Mouse (Mus musculus) heart, postnatal 36 days (tissue): ENCODE measurements around the gene Myzap. TPM values are rescaled to one million over a fixed set of nuclear protein-coding genes. Genes with fewer than 3 reads are reported as not detected.

Source experiments
- DNase-seq, 2 experiments: peaks; one replicate each; pipeline ENCODE4 v3.0.0; 2021 to 2022
- intact Hi-C: fragments of 180-260 bp; cut with DNase I; formaldehyde crosslinking; loops from one replicate; pipeline ENCODE4 v1.15.1; 2025
- total RNA-seq, 2 experiments: library from RNA; stranded (reverse); gene quantifications; 2 replicates each; pipeline ENCODE4 v1.2.3; 2021

The Myzap gene
- total RNA-seq, 2 experiments from 2014 or later = 401 to 451 TPM

DNA sequence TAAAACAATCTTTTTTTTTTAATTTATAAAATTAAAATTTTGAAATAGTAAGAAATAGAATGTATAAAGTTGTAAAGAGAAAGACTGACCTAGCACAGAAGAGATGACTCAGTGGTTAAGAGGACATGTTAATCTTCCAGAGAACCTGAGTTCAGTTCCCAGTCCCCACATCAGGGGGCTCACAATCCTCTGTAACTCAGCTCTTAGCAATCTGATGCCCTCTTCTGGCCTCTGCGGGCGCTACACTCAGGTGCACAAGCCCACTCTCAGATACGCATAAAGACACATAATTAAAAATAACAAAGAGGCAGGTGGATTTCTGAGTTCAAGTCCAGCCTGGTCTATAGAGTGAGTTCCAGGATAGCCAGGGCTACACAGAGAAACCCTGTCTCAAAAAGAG lies 38.2 kb downstream of the Myzap start:
- intact Hi-C loops = no loop called here
- no peak for DNase-seq

GRCm38 (mm10) chr9:71550176-71550575 lies 42.0 kb downstream of the Myzap start:
- no peak for DNase-seq
- intact Hi-C loops = no loop called here

DNA sequence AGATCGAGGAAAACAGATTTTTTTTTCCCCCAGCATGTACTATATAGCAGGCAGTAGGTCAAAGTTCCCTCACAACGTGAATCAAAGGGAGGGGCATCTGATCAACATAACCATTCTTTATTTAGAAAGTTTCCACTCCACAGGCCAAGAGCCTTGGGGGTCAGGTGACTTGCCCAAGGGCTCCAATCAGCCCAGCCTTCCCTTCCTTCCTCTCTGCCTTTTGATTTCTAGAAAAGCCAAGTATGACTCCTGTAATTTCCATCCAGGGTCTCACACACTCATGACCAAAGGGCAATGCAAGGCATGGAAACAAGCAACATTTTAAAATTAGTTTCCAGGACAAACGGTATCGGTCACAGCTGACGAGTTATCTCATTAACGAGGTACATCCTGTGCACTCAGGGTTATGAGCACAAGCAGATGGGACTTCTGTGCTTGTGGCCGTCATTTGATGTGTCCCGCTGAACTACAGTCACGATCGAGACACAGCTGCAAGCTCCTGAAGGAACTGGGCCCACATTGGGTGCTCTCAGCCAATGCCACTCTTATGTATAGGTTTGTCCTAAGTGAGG lies 44.4 kb downstream of the Myzap start:
- DNase-seq = peak in 1 of 2 experiments; percentile 44
- intact Hi-C loops = loop anchor here (5.0 kb wide), 1 partner anchor 225 kb away; the partner anchor contains the start of gene Cgnl1

GRCm38 (mm10) chr9:71544831-71545230 lies 47.3 kb downstream of the Myzap start:
- intact Hi-C loops = loop anchor here (5.0 kb wide), 1 partner anchor 227 kb away; the partner anchor contains the start of gene Cgnl1
- DNase-seq = no peak

DNA sequence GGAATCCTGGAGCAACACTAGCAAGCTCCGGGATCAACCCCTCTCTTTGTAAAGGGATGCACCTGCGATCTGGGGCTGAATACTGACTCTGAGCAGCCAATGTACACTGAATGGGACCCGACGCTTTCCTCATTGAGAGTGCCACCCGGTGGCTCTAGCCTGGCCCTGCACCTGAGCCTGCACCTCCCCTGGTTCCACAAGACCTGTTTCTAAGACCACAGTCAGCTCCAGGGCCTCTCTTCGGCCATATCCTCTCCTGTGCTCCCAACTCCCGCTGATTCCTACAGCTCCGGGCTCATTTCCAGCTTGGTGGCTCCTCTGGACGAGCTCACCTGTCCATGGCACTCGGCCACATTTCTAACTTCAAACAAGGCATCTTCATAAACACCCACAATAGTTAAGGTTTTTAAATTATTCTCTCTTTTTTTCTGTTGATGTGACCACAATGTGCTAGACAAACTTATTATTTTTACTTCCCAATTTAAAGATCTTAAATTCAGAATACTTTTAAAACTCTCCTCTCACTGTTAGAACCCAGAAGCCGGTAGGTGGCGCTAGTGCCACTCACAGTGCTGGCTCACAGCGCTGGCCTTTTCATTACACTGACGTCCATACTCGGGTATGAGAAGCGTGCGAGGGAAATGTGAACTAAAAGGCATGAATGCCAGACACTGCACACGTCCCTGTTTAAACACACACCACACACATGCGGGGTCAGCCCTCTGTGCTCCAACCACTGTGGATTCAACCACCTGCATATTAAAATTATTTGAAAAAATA lies 48.5 kb downstream of the Myzap start:
- DNase-seq = peak; percentile 83 to 90
- intact Hi-C loops = loop anchor here (1.0 kb wide), 1 partner anchor 73 kb away; no protein-coding TSS in a partner anchor

DNA sequence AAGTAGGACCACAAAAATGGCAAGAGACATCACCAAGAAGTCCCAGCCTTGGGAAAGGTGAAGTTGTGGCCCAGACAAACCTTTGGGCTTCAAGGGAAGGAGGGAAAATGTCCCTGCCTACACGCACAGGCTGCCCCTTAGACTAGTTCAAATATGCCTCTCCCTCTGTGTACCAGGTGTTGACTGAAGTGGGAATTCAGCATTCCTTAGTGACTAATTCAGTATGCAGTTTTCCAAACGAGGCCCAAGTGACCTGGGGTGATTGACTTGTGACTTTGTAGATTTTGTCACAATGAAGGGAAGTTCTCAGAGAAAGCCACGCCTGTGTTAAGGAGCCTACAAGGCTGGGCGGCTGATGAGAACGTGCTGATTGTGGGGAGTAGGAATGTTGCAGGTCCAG lies 49.9 kb downstream of the Myzap start:
- intact Hi-C loops = no loop called here

DNA sequence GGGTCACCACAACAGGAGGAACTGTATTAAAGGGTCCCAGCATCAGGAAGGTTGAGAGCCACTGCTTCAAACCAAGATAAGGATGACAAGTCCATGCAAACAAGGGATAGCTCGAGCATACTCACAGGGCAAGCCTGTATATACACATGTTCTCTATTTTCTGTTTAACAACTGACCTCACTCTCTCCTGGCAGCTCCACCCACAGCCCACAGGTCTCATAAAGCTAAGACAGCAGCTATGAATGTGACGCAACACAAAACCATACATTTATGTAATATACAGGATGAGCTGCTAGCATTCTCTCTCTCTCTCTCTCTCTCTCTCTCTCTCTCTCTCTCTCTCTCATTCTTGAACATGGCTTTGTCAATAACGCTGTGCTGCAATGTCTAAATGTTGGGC lies 51.4 kb downstream of the Myzap start:
- no peak for DNase-seq
- intact Hi-C loops = no loop called here

More for the DNA sequence above, 49.9 kb downstream of the Myzap start:
- DNase-seq = no peak

DNA sequence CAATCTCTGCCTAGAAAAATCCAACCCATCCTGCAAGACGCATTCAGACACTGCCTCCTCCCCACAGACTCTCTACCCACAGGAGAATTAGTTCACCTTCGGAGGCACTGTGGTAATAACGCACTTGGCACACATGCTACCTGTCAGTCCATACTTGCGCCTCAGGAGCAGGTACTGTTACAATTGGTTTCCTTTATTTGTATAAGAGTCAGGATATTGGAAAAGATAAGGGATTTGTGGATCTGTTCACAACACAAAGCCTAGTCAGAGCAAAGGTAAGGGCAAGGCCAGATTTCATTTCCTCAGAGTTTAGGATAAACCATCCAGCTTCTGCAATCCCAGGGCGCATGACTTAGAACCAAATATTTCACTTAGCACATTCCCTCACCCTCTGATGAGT lies 56.4 kb downstream of the Myzap start:
- no peak for DNase-seq
- intact Hi-C loops = no loop called here

GRCm38 (mm10) chr9:71535036-71535435 lies 57.1 kb downstream of the Myzap start:
- no peak for DNase-seq
- intact Hi-C loops = no loop called here

DNA sequence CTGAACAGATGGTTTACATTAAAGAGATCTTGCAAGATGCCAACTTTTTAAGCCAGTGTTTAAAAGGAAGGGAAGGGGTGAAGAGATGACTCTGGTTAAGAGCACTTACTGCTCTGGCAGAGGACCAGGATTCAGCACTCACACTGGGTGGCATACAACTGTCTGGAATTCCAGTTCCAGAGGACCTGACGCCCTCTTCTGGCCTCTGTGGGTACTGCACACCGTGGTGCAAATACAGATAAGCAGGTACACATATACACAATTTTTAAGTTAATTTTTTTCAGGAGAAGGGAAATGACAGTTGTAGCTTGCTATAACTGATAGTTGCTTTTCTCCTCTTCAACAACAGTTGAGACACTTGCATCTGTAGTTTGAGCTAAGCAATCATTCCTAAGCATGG lies 62.2 kb downstream of the Myzap start:
- DNase-seq = no peak
- intact Hi-C loops = no loop called here

GRCm38 (mm10) chr9:71527438-71527837 lies 64.7 kb downstream of the Myzap start:
- intact Hi-C loops = no loop called here

GRCm38 (mm10) chr9:71523901-71524300 lies 68.3 kb downstream of the Myzap start:
- DNase-seq = no peak
- intact Hi-C loops = no loop called here

More at GRCm38 (mm10) chr9:71527438-71527837, 64.7 kb downstream of the Myzap start:
- DNase-seq = no peak

DNA sequence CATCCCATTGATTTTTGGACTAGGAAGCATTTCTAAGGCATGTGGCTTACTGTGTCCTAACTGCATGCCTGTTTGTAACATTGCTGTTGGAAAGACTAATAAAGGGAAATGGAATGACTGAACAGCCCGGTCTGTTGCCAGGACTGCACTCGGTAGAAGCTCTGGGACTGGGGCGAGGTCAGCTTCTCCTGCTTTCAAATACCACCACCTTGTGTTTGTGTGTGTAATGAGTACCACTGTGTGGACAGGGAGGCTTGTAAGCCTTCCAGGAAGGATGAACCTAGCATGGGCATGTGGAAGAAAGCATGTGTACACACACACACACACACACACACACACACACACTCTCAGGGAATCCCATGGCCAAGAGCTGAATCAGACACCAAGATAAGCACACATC lies 72.3 kb downstream of the Myzap start:
- intact Hi-C loops = no loop called here
- no peak for DNase-seq

- intact Hi-C loops = no loop called here
- DNase-seq = no peak
These were observed 74.7 kb downstream of the Myzap start for GRCm38 (mm10) chr9:71517487-71517886.

- no peak for DNase-seq
- intact Hi-C loops = no loop called here
These were observed 76.3 kb downstream of the Myzap start for GRCm38 (mm10) chr9:71515862-71516261.

- no peak for DNase-seq
- intact Hi-C loops = no loop called here
These were observed 78.6 kb downstream of the Myzap start for GRCm38 (mm10) chr9:71513566-71513965.

GRCm38 (mm10) chr9:71512899-71513298 lies 79.3 kb downstream of the Myzap start:
- intact Hi-C loops = no loop called here
- DNase-seq = no peak

DNA sequence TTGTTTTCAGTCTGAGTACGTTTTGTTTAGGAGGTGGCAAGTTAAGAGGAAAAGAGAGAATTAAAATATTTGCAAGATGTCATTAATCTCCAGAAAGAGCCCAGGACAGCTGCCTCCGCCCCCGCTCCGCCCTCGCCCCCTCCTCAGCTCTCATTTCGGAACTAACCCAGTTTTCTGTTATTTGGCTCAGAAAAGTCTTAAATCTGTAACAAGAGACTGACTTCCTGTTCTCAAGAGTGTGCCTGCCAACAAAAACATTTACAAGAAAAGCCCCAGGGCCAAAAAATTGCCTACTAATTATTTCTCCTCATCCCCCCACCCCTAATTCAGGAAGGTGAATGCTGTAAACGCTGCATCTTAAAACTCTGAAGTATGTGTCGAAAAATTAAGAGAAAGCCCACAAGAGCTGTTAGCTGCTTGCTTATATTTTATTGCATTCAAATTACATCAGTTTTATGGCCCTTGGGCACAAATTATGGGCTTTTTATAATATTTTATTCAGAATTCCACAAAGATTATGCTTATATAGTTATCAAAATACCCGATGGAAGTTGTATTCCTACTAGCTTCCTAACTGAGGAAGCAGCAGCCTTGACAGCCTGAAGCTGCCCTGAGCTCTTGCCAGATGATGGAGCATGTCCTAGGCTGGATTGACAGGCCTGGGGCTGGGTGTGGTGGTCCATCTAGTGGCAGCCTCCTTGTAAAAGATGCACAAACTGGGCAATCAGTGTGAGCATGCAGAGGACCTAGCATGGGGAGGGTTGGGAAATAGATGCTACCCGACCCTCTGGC lies 93.6 kb downstream of the Myzap start:
- DNase-seq = no peak
- intact Hi-C loops = no loop called here

- DNase-seq = no peak
- intact Hi-C loops = no loop called here
These were observed 95.5 kb downstream of the Myzap start for GRCm38 (mm10) chr9:71496637-71497036.

GRCm38 (mm10) chr9:71493771-71494170 lies 98.4 kb downstream of the Myzap start:
- DNase-seq = no peak
- intact Hi-C loops = no loop called here

DNA sequence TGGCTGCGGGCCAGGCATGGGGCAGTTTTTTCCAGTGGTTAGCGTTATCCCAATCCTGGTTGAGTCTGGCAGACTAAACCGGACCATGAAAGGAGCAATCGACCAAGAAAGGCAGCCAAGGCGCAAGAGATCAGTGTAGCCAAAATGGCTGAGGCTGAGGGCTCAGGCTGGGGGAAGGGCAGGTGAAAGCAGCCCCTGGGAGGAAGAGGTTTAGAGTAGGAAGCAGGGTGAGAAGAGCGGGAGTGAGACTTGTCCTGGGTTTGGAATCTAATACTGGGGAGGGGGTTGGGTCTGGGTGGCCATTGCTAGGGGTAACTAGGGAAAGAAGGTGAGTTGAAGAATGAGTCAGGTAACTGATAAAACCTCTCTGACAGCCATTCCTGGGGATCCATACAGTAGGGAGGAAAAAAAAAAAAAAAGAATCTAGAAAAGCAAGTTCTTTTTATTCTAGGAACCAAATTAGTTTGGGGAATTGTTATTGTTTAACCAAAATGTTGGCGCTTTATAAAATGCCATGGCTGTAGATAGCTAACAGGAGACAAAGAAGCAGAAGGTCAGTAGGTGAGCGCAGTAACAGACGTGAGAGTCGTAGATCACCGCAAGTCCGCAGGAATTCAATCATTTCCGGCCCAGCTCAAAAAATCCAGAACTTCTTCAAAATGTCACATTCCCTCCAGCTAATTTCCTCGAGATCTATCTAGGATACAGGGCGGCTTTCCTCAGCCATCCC lies 99.7 kb downstream of the Myzap start:
- no peak for DNase-seq
- intact Hi-C loops = no loop called here
